Mouse (Mus musculus) adrenal gland (tissue): Measurements from ENCODE around the gene Gm9945.

Source experiments
- intact Hi-C: fragments of 180-260 bp; cut with DNase I; formaldehyde crosslinking; loops from one replicate; pipeline ENCODE4 v1.15.1; 2025

Gene Gm9945

GRCm38 (mm10) chr11:53460192-53460591 is 19.8 kb upstream of the Gm9945 start:
- intact Hi-C loops: loop anchor here (10.0 kb wide), 1 partner anchor 45 kb away; no protein-coding TSS in a partner anchor

DNA sequence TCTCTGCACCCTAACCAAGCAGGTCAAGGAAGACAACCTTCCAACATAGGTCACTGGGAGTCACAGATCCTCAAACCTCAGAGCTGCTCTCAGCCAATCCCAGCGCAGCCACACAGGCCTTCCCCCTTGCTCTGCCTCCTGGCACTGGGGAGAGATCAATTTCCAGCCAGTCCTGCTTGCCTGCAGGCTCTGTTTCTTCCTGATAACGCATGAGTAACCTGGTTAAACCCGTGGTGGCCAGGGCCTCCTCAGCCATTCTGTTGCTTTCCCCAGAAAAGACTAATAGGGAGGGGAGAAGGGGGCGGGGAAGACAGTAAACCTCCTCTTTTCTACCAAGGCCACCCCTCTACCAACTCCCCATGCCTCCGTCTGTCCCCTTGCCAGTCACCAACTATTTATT is 18.2 kb upstream of the Gm9945 start:
- intact Hi-C loops: loop anchor here (10.0 kb wide), 1 partner anchor 47 kb away; no protein-coding TSS in a partner anchor

DNA sequence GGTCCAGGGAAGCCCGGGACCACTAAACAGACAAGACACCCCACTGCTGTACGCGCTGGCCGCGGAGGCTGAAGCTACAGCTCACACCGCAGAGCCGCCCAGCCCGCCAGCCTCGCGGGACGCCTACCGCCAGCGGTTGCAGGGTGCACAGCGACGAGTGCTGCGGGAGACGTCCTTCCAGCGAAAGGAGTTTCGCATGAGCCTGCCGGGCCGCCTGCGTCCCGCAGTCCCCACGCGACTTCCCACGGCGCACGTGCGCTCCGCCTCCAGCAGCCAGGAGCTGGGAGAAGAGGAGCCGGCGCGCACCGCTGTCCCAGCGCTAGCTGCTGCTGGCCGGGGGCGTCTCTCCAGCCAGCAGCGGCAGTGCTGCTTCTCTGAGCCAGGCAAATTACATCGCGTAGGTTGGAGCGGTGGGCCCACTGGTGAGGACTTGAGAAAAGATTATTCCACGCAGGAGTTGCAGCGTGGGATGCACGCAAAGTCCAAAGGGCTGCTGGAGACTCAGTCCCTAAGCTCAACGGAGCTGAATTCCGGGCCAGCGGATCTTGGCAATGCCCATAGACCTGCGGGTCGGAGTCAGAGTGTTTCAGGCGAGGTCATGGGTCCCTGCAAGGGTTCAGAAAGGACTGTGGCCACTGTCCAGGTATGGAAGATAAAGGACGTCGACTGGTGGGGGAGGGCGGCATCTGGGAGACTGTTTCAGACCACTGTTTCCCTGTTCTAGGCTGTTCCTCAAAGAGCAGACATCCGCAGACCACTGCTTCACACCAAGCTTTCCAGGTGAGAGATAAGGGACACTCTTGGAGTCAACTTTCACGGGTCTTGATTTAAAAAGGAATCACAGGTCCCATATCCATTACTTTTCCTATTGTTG is 16.2 kb upstream of the Gm9945 start:
- intact Hi-C loops: loop anchor here (10.0 kb wide), 1 partner anchor 49 kb away; no protein-coding TSS in a partner anchor

- intact Hi-C loops: loop anchor here (2.0 to 10.0 kb wide), 2 partner anchors 52 to 162 kb away; no protein-coding TSS in a partner anchor
Observed at GRCm38 (mm10) chr11:53466231-53466971, 13.6 kb upstream of the Gm9945 start.

- intact Hi-C loops: loop anchor here (10.0 kb wide), 1 partner anchor 55 kb away; no protein-coding TSS in a partner anchor
Observed at GRCm38 (mm10) chr11:53469294-53469967, 10.5 kb upstream of the Gm9945 start.

GRCm38 (mm10) chr11:53469968-53470695 is 9.8 kb upstream of the Gm9945 start, which contains the start of gene Gm9837:
TSS of gene Gm9837 (minus strand) at chr11:53470479.
- intact Hi-C loops: loop anchor here (10.0 kb wide), 2 partner anchors 55 to 265 kb away; no protein-coding TSS in a partner anchor

DNA sequence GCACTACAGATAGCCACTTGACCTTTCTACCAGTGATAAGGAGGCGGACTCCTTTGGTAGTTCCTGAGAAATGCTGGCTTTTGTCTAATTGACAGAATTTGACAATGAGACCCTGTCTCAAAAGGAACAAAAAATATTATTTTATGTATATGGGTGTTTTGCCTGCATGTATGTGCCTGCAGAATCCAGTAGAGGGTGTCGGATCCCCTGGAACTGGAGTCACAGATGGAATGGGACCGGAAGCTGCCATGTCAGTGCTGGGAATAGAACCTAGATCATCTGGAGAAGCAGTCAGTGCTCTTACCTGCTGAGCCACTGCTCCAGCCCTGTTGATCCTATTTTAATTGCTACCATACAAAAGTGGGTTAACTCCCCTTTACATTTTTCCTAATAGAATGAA is 7.3 kb upstream of the Gm9945 start:
- intact Hi-C loops: loop anchor here (10.0 kb wide), 1 partner anchor 262 kb away; no protein-coding TSS in a partner anchor

- intact Hi-C loops: loop anchor here (10.0 kb wide), 1 partner anchor 259 kb away; no protein-coding TSS in a partner anchor
Observed at GRCm38 (mm10) chr11:53475620-53476019, 4.3 kb upstream of the Gm9945 start.

GRCm38 (mm10) chr11:53477833-53478232 is 2.1 kb upstream of the Gm9945 start:
- intact Hi-C loops: loop anchor here (10.0 kb wide), 1 partner anchor 257 kb away; no protein-coding TSS in a partner anchor

- intact Hi-C loops: loop anchor here (10.0 kb wide), 1 partner anchor 256 kb away; no protein-coding TSS in a partner anchor
Observed at GRCm38 (mm10) chr11:53478383-53479170, 1.4 kb upstream of the Gm9945 start.

- intact Hi-C loops: loop anchor here (10.0 kb wide), 1 partner anchor 256 kb away; no protein-coding TSS in a partner anchor
Observed at GRCm38 (mm10) chr11:53479171-53479782, 689 bp upstream of the Gm9945 start.

DNA sequence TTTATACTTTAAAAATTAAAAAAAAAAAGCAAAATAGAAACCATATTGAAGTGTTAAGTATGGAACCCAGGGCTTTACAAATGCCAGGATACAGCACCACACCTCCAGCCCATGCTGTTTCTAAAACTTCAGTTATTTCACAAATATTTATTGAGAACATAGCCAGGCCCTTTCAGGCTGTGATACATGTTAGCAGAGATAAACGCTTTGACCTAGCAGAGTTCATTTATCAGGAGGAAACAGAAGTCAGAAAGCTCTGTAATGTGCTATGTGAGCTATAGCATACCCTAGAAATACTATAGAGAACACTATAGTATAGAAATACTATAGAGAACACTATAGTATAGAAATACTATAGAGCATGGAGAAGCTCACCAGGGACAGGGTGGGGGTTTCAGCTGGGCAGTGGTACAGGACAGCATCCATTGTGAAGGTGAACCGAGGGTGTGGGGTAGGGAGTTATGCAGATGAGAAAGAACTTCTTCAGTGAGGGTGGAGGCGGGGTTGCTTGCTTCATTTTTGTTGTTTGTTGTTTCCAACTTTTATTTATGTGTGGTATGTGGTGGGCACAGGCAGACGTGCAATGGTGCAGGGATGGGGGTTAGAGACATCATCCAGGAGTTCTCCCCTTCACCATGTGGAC is 1.2 kb downstream of the Gm9945 start:
- intact Hi-C loops: no loop called here

GRCm38 (mm10) chr11:53483159-53483891 is 3.4 kb downstream of the Gm9945 start:
- intact Hi-C loops: no loop called here

DNA sequence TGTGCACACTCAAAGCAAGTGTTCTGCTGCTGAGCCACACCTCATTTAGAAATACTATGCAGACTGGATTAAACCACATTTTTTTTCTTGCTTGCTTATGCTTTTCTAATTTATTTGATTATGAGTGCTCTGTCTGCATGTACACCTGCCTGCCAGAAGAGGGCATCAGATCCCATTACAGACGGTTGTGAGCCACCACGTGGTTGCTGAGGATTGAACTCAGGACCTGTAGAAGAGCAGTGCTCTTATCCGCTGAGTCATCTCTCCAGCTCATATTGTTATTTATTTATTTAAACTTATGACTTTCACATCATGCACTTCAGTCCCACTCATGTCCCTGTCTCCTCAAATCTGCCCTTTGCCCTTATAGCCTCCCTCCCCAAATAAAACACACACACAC is 5.8 kb downstream of the Gm9945 start:
- intact Hi-C loops: no loop called here

- intact Hi-C loops: no loop called here
Observed at GRCm38 (mm10) chr11:53486351-53486750, 6.4 kb downstream of the Gm9945 start.

DNA sequence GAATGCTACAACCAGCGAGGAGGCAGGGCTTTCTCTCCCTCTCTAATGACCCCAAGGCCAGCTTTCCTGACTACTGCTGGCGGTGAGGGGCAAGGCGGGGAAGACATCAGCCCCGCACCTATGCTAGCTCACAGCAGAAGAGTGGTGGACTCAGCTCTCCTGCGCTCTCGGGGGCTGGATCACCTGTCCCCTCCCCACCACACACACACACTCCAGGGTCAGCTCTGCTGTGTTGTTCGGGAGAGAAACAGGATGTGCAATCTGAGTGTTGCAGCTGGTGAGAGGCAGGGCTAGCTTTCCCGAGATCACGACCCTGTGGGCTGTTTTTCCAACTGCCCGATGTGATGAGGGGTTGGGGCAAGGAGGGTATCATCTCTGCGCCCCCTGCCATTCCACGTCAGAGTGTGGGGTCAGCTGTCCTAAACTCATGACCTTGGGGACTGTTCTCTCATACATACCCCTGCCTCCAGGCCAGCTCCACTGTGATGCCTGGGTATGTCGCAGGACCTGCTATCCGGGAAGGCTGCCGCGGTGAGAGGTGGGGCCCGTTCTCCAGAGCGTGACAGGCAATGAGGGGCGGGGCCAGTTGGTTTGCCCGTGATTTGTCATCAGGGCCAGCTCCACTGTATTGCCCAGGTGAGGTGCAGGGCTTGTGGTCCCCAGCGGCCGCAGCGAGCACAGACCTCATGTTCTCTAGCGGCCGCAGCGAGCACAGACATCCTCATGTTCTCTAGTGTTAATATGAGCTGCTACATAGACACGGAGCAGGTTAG is 7.0 kb downstream of the Gm9945 start:
- intact Hi-C loops: no loop called here

- intact Hi-C loops: no loop called here
Observed at GRCm38 (mm10) chr11:53489007-53489406, 9.0 kb downstream of the Gm9945 start.
